Mouse (Mus musculus): ENCODE data around the gene Aldh6a1. TPM values are rescaled to one million over a fixed set of nuclear protein-coding genes. Genes with fewer than 3 reads are reported as not detected.

Gene Aldh6a1
- total RNA-seq, 4 experiments from 2014 or later: 111 to 136 (median 124) TPM

- DNase-seq (ENCODE audit: low spot score in 2 of 2): no peak
Observed at GRCm38 (mm10) chr12:84382369-84382768, 68.4 kb downstream of the Aldh6a1 start.

Other genes with a start within 250 kb of the Aldh6a1 start
- gene Elmsan1, start 232.1 kb downstream of the Aldh6a1 start, total RNA-seq (2022): 1 to 10 TPM; 5.7 to 9.1 (median 7.4) TPM
- gene Ptgr2, start 165.8 kb downstream of the Aldh6a1 start, total RNA-seq (2022): 10 to 100 TPM; 63.8 to 69.8 (median 65.0) TPM
- gene Zfp410, start 134.2 kb downstream of the Aldh6a1 start, total RNA-seq (2022): 10 to 100 TPM; 14.2 to 18.3 (median 16.2) TPM
- gene Coq6, start 89.3 kb downstream of the Aldh6a1 start, total RNA-seq (2022): 10 to 100 TPM; 19.8 to 26.7 (median 23.8) TPM
- gene Fam161b, start 89.2 kb downstream of the Aldh6a1 start, total RNA-seq (2022): under 1 TPM; 0.43 to 0.96 (median 0.74) TPM
- 10 to 100 TPM; 13.0 to 18.2 (median 13.9) TPM for gene Entpd5, start 42.0 kb downstream of the Aldh6a1 start, total RNA-seq (2022)
- 1 to 10 TPM; 1.2 to 2.5 (median 1.3) TPM for gene Bbof1, start 41.9 kb downstream of the Aldh6a1 start, total RNA-seq (2022)
- 10 to 100 TPM in 2 of 4 experiments, 1 to 10 TPM in 2; 9.1 to 13.0 (median 10.4) TPM for gene Rnf113a2, start 33.8 kb downstream of the Aldh6a1 start, total RNA-seq (2022)
- 10 to 100 TPM in 3 of 4 experiments, 1 to 10 TPM in 1; 9.7 to 11.6 (median 10.5) TPM for gene Lin52, start 418 bp upstream of the Aldh6a1 start, total RNA-seq (2022)
- gene Vsx2, start 118.8 kb upstream of the Aldh6a1 start, total RNA-seq (2022): not detected
- 1 to 10 TPM; 4.2 to 5.4 (median 4.9) TPM for gene Abcd4, start 166.4 kb upstream of the Aldh6a1 start, total RNA-seq (2022)
- not detected for gene Vrtn, start 190.0 kb upstream of the Aldh6a1 start, total RNA-seq (2022)
- not detected for gene Syndig1l, start 247.8 kb upstream of the Aldh6a1 start, total RNA-seq (2022)